Mouse (Mus musculus) right cerebral cortex, postnatal 36 days (tissue): Measurements from ENCODE around the gene Cxcl9.

Experiments
- DNase-seq, 2 experiments: peaks; one replicate each; pipeline ENCODE4 v3.0.0; 2022; ENCODE audit warnings: low spot score in 2 of 2, mixed read lengths in 1 of 2

Cxcl9 gene

DNA sequence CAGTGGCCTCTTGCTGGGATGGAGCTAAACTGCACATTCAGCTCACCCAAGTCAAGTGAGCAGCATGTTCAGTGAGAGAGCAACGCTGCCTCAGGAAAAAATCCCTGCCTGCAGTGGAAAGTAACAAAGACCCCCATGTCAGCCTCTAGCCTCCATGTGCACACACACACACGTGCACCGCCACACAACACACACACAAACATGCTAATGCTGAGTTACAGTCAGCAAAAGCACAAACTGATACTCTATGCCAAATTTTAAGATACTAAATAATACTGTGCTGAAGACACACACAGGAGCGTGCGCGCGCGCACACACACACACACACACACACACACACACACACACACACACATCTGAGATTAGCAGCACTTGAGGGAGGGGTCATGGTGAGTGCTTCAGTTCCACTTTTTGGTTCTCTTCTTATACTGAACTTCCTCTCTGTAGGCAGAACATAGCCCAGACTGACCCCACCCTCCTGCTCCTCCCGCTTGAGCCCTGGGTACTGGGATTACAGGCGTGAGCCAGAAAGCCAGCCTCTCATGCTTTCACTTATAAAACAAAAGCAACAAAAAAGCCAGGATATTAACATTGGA, 48.8 kb downstream of the Cxcl9 start:
- no peak for DNase-seq

DNA sequence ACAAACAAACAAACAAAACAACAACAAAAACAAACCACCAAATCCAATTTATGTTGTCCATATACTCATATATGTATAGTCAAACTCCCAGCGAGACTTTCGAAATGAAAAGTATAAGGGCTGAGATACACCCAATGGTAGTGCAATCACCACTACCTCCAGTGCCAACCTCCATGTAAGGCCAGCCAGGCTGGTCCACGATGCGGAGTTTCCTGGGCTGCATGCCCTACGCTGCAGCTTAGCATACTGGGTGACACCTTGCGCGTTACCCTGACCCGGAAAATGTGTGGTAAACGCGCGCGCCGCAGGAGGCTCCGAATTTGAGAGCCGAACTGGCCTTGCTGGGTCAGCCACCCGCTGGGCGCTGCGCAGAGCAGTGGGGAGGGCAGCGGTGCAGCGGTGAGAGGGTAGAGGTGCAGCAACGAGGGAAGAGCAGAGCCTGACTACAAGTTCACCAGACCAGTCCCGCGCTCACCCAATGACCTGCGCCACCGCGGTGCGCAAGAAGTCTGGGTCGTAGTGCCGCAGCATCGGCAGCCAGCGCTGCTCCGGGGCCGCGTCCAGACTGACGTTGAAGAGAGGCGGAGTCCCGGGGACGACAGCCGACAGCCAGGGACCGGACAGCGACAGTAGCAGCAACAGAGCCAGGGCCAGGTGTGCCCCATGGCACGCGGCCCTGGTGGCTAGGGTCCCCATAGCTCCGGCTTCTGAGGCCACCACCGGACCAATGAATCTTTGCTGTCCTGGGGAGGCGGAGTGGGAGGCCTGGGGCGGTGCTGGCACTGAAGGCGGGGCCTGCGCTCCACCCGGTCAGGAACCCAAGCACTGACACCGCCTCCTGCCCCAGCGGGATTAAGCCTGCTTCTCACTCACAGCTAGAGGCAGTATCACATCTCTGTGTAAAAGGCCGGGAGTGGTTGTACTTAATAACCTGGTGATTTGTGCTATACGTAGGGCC, 50.2 kb downstream of the Cxcl9 start, which contains the start of gene Naaa:
TSS of gene Naaa (minus strand) at position 734 of the 958 bp plus-strand sequence.
- peak; percentile 73 to 79 for DNase-seq
